23 mouse cellular contexts compared by ENCODE assay signal in genomic region chr2:90825515-90826172, GRCm38 (mm10). TPM values are rescaled to one million over a fixed set of nuclear protein-coding genes. Genes with fewer than 3 reads are reported as not detected.
A peak's percentile ranks its signal among the peaks of the same experiment; 100 is the strongest.
DNase-seq lines count a peak whose midpoint lies in the region; ATAC-seq and TF ChIP-seq lines count a peak whose summit lies in the region.
"Had no signal": no experiment of that assay in that cellular context is flagged by ENCODE, and none has a peak within 500 bp of the region (broad histone marks: within the 10 kb centered on the region; RNA-seq: fewer than 3 reads in every experiment).

No protein-coding gene starts in this region.

- no peaks in the 10 kb centered on the region for H3K36me3 ChIP-seq in hindbrain, embryonic 12.5 days
- H3K36me3 ChIP-seq: embryonic facial prominence, embryonic 13.5 days; forebrain, embryonic 12.5 days; heart, embryonic 12.5 days; hindbrain, embryonic 13.5 days had no signal

- no peak for TF ChIP-seq POLR2A in lung, adult 2 months (IDR thresholded peaks at IDR 0.05; ENCODE audit: borderline replicate concordance, extremely low read depth, low read depth, low read length)

- H3K9me3 ChIP-seq in hindbrain, embryonic 12.5 days (replicated peaks), result no peaks in the 10 kb centered on the region
- H3K9me3 ChIP-seq: embryonic facial prominence, embryonic 13.5 days; forebrain, embryonic 12.5 days; heart, embryonic 12.5 days; hindbrain, embryonic 13.5 days had no signal

- H3K4me3 ChIP-seq in lung, adult 2 months (replicated peaks; ENCODE audit: extremely low read depth, low read depth, low read length), result no peak overlapping the region
- H3K4me3 ChIP-seq in hindbrain, embryonic 12.5 days, result no peak overlapping the region
- H3K4me3 ChIP-seq: embryonic facial prominence, embryonic 13.5 days; forebrain, embryonic 12.5 days; heart, embryonic 12.5 days; hindbrain, embryonic 13.5 days had no signal

- H3K4me2 ChIP-seq in hindbrain, embryonic 12.5 days (replicated peaks), result no peak overlapping the region
- H3K4me2 ChIP-seq: embryonic facial prominence, embryonic 13.5 days; forebrain, embryonic 12.5 days; heart, embryonic 12.5 days; hindbrain, embryonic 13.5 days had no signal

- DNase-seq in cerebellum, adult 9-10 months, result peak; percentile 48
- no peak for DNase-seq in cerebellum, adult 11-12 months
- peak; percentile 13 for DNase-seq in lung, adult 2 months
- DNase-seq in lung, postnatal 10 days, result peak; percentile 70
- peak; percentile 43 to 64 for DNase-seq in lung, postnatal 4 days
- no peak for DNase-seq in gastrocnemius, postnatal 4 days (ENCODE audit: low spot score in 2 of 2)
- no peak for DNase-seq in right cerebral cortex, postnatal 14 days
- DNase-seq: adrenal gland, postnatal 14 days; cerebellum, adult 8-10 months; cerebellum, postnatal 36 days; gastrocnemius, postnatal 25 days; heart, postnatal 4 days had no signal

- no peaks in the 10 kb centered on the region for H3K27me3 ChIP-seq in hindbrain, embryonic 12.5 days
- H3K27me3 ChIP-seq: embryonic facial prominence, embryonic 13.5 days; forebrain, embryonic 12.5 days; heart, embryonic 12.5 days; hindbrain, embryonic 13.5 days had no signal

- no peaks in the 10 kb centered on the region for H3K4me1 ChIP-seq in lung, adult 2 months (ENCODE audit: control insufficient read depth, insufficient read depth, low read length)
- H3K4me1 ChIP-seq in hindbrain, embryonic 12.5 days, result no peaks in the 10 kb centered on the region
- H3K4me1 ChIP-seq: embryonic facial prominence, embryonic 13.5 days; forebrain, embryonic 12.5 days; heart, embryonic 12.5 days; hindbrain, embryonic 13.5 days had no signal

- no peak overlapping the region for H3K27ac ChIP-seq in hindbrain, embryonic 12.5 days
- H3K27ac ChIP-seq: embryonic facial prominence, embryonic 13.5 days; forebrain, embryonic 12.5 days; hindbrain, embryonic 13.5 days; hindbrain, postnatal 0 days had no signal

- no peak for ATAC-seq in hindbrain, embryonic 12.5 days (ENCODE audit: low FRiP score)
- ATAC-seq: activated CD4-positive, CD25-positive, alpha-beta regulatory T cell, adult 4 months; forebrain, embryonic 16.5 days; hindbrain, postnatal 0 days; Patski had no signal

- TF ChIP-seq CTCF in lung, adult 2 months (IDR thresholded peaks at IDR 0.05; ENCODE audit: insufficient read depth, low read length), result no peak

- no peak overlapping the region for H3K9ac ChIP-seq in hindbrain, embryonic 12.5 days
- H3K9ac ChIP-seq: embryonic facial prominence, embryonic 13.5 days; forebrain, embryonic 12.5 days; heart, embryonic 12.5 days; hindbrain, embryonic 13.5 days had no signal

- 52% methylated on average over 11 of the region's 11 CpGs for WGBS in lung, adult 2 months
- 82% methylated on average over 11 of the region's 11 CpGs for WGBS in hindbrain, embryonic 12.5 days

RNA-seq across cellular contexts. Expression of gene Mtch2, which starts 21.3 kb away (rescaled TPM):
- 35.0 and 69.1 TPM in 2 replicates for polyA plus RNA-seq in lung, adult 2 months (2012; rRNA removed)
- 100 to 1,000 TPM; 116 to 138 TPM for total RNA-seq in gastrocnemius, postnatal 4 days (2021)
- 209 TPM in 2 replicates for polyA plus RNA-seq in hindbrain, embryonic 12.5 days (2016; fragmentation: Nextera tagmentation; extraction: Ambion mirVana)

RNA-seq across cellular contexts. Expression of gene Agbl2, which starts 43.1 kb away (rescaled TPM):
- polyA plus RNA-seq in lung, adult 2 months (2012; rRNA removed), result 3.5 and 5.0 TPM in 2 replicates
- total RNA-seq in gastrocnemius, postnatal 4 days (2021), result under 1 TPM; 0.34 to 0.83 TPM
- polyA plus RNA-seq in hindbrain, embryonic 12.5 days (2016; fragmentation: Nextera tagmentation; extraction: Ambion mirVana), result 1.4 and 2.1 TPM in 2 replicates
- total RNA-seq: MEL had no signal
- polyA plus RNA-seq: activated CD4-positive, CD25-positive, alpha-beta regulatory T cell, adult 4 months; C2C12; Patski had no signal

Comparison
In these comparisons a context has a peak if more than half of its experiments do, and no peak if none do; other contexts are left out.
1. DNase-seq: peak in cerebellum, adult 9-10 months (single experiment), lung, adult 2 months (single experiment), lung, postnatal 10 days (single experiment) and lung, postnatal 4 days (2 of 2); none in cerebellum, adult 11-12 months (single experiment), gastrocnemius, postnatal 4 days (0 of 2) and right cerebral cortex, postnatal 14 days (single experiment).